Mouse (Mus musculus) adipocyte (in vitro differentiated cells): ENCODE measurements at regions not wholly inside any gene's neighbourhood (a gene's known extent, or its start where the extent isn't known, plus 50 kb on each side); places are given as distances from the start of the nearest gene placed in this dataset.

Experiments used
- DNase-seq: peaks from one replicate; pipeline ENCODE4 v3.0.0-alpha.2; 2016; ENCODE audit warnings: low spot score

DNA sequence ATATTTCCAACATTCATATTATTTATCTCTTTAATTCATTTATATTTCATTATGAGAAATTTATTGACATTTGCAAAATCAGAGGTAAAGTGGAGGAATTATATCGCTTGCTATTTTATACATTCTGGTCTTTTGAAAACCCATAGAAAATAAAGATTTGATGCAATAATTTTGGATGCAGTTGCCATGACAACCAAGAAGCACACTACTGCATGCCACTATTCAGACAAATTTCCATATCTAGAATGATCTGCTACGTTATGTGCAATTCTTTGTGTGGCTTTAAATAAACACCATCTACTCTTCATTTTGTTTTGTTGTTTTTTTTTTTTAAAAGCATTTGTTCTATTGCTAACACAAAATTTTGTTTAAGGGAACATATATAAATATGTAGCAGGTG lies 474.4 kb downstream of the Pcdh18 start:
- no peak for DNase-seq

- peak; percentile 75 for DNase-seq
Measured at GRCm38 (mm10) chr3:49278356-49278755, 478.8 kb downstream of the Pcdh18 start.

GRCm38 (mm10) chr3:49274286-49274923 lies 482.7 kb downstream of the Pcdh18 start:
- DNase-seq = no peak

GRCm38 (mm10) chr3:49266048-49266447 lies 491.1 kb downstream of the Pcdh18 start:
- DNase-seq = peak; percentile 61
